Mouse (Mus musculus) kidney, adult 2 months (tissue): ENCODE results near the gene Herc4.

Experiments
- CTCF ChIP-seq: fragments of 200-500 bp; conservative IDR thresholded peaks from 2 replicates; pipeline ENCODE4 v1.5.1; 2011; ENCODE audit warnings: low read depth, mild to moderate bottlenecking, control low read depth, low read length, moderate library complexity, mixed read lengths; ENCODE audit not compliant: insufficient read depth, insufficient read length
- POLR2A ChIP-seq: fragments of 200-500 bp; IDR thresholded peaks from one replicate; pipeline ENCODE4 v1.6.1; 2011; ENCODE audit warnings: low read depth, low read length, control low read depth

DNA sequence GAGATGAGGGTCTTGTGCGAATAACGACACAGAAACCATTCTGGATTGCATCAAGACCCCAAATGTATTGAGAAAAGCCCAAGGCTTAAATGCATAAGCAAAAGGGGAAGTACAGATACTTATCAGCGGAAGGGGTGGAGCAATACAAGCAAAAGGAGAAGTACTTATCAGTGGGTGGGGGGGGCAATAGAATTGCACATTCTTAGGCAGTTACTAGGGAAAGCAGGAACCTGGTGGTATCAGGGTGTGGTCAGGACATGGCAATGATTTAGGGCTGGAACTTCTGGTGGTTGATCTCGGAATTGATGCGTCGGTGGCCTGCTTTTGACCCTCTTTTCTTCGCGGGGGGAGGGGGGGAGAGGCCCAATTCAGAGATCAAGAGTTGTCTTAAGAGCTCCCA, 7.7 kb upstream of the Herc4 start:
- TF ChIP-seq CTCF (no peak), POLR2A (no peak)
